Mouse (Mus musculus): ENCODE results near the gene Igfbp5. TPM values are rescaled to one million over a fixed set of nuclear protein-coding genes. Genes with fewer than 3 reads are reported as not detected.

The Igfbp5 gene
- polyA plus RNA-seq, 1 experiment: 273 TPM

DNA sequence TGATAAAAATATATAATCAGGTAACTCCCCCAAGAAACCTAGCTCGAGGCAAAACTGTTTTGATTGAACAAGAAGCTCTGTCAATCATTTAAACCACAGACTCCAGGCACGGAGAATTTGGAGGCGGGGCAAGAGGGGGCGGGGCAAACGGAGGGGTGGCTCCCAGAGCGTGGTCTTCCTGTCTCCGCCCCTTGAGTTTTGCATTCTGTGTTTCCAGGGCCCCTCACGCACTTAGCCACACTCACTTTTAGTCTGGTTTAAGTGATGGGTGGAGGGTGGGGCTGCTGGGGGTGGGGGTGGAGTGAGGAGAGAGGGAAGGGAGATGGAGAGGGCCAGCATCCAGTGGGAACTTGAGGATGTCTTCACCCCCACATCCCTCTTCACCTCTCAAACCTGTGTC lies 2.2 kb downstream of the Igfbp5 start:
- H3K4me3 ChIP-seq (ENCODE audit: insufficient read depth, low read depth, low read length): peak overlapping the region; percentile 65
- H3K36me3 ChIP-seq (ENCODE audit: control insufficient read depth, insufficient read depth, low read length): no peaks in the 10 kb centered on the region
- peaks cover 3% of the 10 kb centered on the region; the same call in 1 of the 2 replicates for H3K4me1 ChIP-seq (ENCODE audit: control insufficient read depth, insufficient read depth, low read length)
- H3K27ac ChIP-seq (ENCODE audit: insufficient read depth, low read depth, low read length): peak overlapping the region; percentile 84; the same call in 1 of the 2 replicates
- TF ChIP-seq CTCF (conservative IDR thresholded peaks at IDR 0.05; ENCODE audit: insufficient read depth, insufficient read length, low read depth, low read length) (no peak), POLR2A (IDR thresholded peaks at IDR 0.05; ENCODE audit: low read depth, low read length) (no peak)
- WGBS: under 1% methylated on average over 8 of the region's 8 CpGs
- H3K27me3 ChIP-seq (replicated peaks; ENCODE audit: control insufficient read depth, insufficient read depth, low read length): no peaks in the 10 kb centered on the region
- DNase-seq: peak; percentile 94

DNA sequence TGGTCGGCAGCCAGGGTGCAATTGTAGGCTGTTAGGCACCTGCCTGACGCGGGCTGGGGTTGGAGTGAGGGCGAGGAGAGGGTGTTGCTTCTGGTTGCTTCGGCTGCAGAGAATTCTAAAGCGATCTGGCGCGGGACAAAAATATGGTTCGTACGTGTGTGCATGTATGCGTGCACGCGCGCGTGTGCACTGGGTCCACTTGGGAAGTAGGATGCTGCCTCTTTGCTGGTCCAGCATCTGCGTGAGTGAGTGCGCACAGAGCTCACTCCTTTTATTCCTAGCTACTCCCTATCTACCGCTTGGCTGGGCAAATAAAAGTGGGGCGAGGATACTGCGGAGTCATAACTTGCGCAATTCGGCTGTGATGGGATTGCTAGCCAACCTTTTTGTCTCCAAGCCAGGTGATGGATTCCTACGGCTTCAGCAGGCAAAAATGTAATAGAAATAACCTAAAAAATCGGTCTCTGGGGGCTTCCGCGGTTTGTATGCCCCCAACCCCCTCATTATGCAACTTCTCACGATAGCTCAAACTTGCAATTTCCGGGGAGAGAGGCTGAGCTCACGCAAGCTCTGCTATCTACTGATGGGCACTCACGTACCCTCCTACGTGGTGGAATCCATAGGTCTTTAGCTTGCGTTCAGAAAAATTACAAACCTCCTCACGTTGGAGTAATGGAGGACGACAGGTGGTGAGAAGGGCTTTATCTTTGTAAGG lies 2.8 kb downstream of the Igfbp5 start:
- H3K4me1 ChIP-seq (ENCODE audit: control insufficient read depth, insufficient read depth, low read length): peaks cover 3% of the 10 kb centered on the region; the same call in 1 of the 2 replicates
- DNase-seq: peak; percentile 72
- H3K27ac ChIP-seq (ENCODE audit: insufficient read depth, low read depth, low read length): peak overlapping the region; percentile 87
- WGBS: 1% methylated on average over 34 of the region's 34 CpGs
- H3K27me3 ChIP-seq (replicated peaks; ENCODE audit: control insufficient read depth, insufficient read depth, low read length): no peaks in the 10 kb centered on the region
- no peak for TF ChIP-seq CTCF (conservative IDR thresholded peaks at IDR 0.05; ENCODE audit: insufficient read depth, insufficient read length, low read depth, low read length)
- TF ChIP-seq POLR2A (IDR thresholded peaks at IDR 0.05; ENCODE audit: low read depth, low read length): no peak
- peak overlapping the region; percentile 45 for H3K4me3 ChIP-seq (ENCODE audit: insufficient read depth, low read depth, low read length)
- no peaks in the 10 kb centered on the region for H3K36me3 ChIP-seq (ENCODE audit: control insufficient read depth, insufficient read depth, low read length)

DNA sequence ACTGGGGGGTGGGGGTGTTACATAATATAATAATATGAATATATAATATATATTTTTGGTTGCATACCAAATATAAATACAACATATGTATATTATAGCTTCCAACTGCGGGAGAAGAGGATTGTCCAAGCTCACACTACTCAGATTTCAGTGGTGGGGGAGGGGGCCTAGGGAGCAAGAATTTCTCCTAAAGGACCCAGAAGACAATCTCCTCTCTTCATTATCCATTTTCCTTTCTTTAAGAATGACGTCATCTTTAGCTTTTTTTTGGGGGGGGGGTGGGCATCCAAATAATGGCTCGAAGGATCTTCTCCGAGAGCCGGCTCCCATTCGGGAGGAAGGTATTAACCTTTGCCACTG lies 3.4 kb downstream of the Igfbp5 start:
- Histone ChIP-seq H3K36me3 (ENCODE audit: control insufficient read depth, insufficient read depth, low read length) (no peaks in the 10 kb centered on the region), H3K4me3 (ENCODE audit: insufficient read depth, low read depth, low read length) (peak overlapping the region; percentile 45), H3K27ac (ENCODE audit: insufficient read depth, low read depth, low read length) (peak overlapping the region; percentile 87), H3K27me3 (replicated peaks; ENCODE audit: control insufficient read depth, insufficient read depth, low read length) (no peaks in the 10 kb centered on the region), H3K4me1 (ENCODE audit: control insufficient read depth, insufficient read depth, low read length) (peaks cover 3% of the 10 kb centered on the region; the same call in 1 of the 2 replicates)
- no peak for DNase-seq
- TF ChIP-seq POLR2A (IDR thresholded peaks at IDR 0.05; ENCODE audit: low read depth, low read length) (no peak), CTCF (conservative IDR thresholded peaks at IDR 0.05; ENCODE audit: insufficient read depth, insufficient read length, low read depth, low read length) (no peak)
- WGBS: 0% methylated on average over 6 of the region's 6 CpGs

DNA sequence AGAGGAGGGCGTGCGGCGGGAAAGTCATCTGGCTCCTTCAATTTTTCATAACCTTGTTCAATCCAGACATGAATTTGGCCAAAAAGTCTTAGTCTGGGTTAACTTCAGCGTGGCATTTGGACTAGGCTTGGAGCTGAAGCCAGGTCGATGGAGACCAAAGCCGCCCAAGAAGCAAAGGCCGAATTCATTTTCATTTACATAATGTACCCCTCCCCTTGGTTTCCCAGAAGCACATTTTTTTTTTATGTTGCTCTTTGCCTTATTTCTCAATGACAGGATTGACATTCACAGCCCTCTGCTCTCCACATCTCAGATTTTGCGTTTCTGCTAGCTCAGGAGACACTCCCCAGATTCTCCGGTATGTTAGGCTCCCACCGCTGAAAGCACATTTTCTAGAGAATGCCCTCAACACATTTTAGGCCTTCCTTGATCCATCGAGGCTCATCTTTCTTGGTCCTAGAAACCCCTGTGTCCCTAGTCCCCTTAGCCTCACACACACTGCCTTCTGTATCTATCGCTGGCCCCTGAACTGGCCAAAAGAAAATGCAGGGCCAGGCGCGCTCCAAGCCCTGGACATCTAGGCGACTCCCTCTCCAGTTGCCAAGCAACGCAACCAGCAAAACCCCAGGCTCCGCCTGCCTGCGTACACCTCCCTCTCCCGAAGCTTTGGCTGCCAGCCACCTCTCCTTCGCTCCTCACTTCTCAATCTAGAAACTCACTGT lies 3.9 kb downstream of the Igfbp5 start:
- TF ChIP-seq CTCF (conservative IDR thresholded peaks at IDR 0.05; ENCODE audit: insufficient read depth, insufficient read length, low read depth, low read length) (no peak), POLR2A (IDR thresholded peaks at IDR 0.05; ENCODE audit: low read depth, low read length) (no peak)
- Histone ChIP-seq H3K36me3 (ENCODE audit: control insufficient read depth, insufficient read depth, low read length) (no peaks in the 10 kb centered on the region), H3K4me3 (ENCODE audit: insufficient read depth, low read depth, low read length) (peak overlapping the region; percentile 55), H3K4me1 (ENCODE audit: control insufficient read depth, insufficient read depth, low read length) (peaks cover 3% of the 10 kb centered on the region; the same call in 1 of the 2 replicates), H3K27ac (ENCODE audit: insufficient read depth, low read depth, low read length) (peak overlapping the region; percentile 86), H3K27me3 (replicated peaks; ENCODE audit: control insufficient read depth, insufficient read depth, low read length) (no peaks in the 10 kb centered on the region)
- 3% methylated on average over 20 of the region's 20 CpGs for WGBS
- peak; percentile 96 for DNase-seq

DNA sequence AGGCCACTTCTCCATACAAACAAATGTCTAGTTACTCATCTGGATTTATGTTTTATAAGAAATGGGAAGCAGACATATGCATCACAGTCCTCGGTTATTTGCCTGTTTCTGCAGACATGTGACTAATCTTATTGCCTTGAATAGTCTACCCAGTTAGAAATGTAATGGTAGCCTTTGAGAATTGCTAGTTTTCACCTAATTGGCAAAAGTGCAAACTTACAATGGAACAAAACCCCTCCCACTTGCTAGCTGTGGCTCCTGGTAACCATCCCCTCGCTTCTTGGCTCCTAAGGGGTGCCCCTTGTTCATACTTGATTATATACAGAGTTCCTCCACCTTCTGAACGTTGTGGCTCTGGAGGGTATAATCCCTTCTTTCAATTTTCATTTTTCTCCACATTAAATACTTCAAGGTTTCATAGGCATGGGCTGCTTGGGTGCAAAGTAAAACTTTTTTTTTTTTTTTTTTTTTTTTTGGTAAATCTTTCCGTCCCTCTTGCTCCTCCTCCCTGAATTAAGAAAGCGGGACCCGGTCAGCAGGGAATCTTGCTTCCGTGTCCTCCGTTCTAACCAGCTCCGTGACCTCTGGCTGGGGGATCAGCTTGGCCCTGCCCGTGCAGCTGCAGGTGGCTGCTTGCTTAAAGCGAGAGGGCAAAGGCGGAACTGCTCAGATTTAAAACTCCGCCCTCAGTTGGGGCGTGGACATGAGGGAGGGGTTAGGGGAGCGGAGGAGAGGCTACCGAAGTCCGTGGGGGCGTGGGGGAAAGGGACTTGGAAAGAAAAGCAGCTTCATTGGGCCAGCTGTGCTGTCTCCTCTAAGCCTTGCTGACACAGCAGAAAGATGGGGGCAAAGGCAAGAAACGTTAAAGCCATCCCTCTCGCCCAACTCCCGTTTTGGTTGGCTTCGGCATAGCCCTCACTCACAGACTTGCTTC lies 4.7 kb downstream of the Igfbp5 start:
- no peaks in the 10 kb centered on the region for H3K27me3 ChIP-seq (replicated peaks; ENCODE audit: control insufficient read depth, insufficient read depth, low read length)
- DNase-seq: peak; percentile 96
- H3K27ac ChIP-seq (ENCODE audit: insufficient read depth, low read depth, low read length): peak overlapping the region; percentile 86
- TF ChIP-seq CTCF (conservative IDR thresholded peaks at IDR 0.05; ENCODE audit: insufficient read depth, insufficient read length, low read depth, low read length) (no peak), POLR2A (IDR thresholded peaks at IDR 0.05; ENCODE audit: low read depth, low read length) (no peak)
- 6% methylated on average over 22 of the region's 22 CpGs for WGBS
- H3K4me3 ChIP-seq (ENCODE audit: insufficient read depth, low read depth, low read length): peak overlapping the region; percentile 55
- H3K4me1 ChIP-seq (ENCODE audit: control insufficient read depth, insufficient read depth, low read length): no peaks in the 10 kb centered on the region; the same call in 1 of the 2 replicates
- H3K36me3 ChIP-seq (ENCODE audit: control insufficient read depth, insufficient read depth, low read length): no peaks in the 10 kb centered on the region

DNA sequence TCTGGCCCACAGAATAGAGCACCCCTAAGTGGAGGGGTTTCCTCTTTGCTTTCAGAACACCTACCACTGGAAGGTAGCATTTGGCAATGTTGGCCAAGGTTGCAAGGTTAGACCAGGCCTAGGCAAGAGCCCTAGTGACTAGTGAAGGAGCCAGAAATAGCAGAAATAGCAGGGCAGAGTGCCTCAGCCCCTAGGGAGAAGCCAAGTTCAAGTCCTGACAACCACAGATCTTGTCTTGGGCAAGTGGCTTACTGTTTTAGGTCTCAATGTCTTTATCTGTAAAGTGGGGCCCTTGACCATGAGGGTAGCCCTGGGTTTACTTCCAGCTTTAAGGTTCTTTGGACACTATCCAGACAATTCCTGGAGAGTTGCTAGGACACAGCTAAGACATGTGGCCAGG lies 5.4 kb downstream of the Igfbp5 start:
- TF ChIP-seq POLR2A (IDR thresholded peaks at IDR 0.05; ENCODE audit: low read depth, low read length): no peak
- TF ChIP-seq CTCF (conservative IDR thresholded peaks at IDR 0.05; ENCODE audit: insufficient read depth, insufficient read length, low read depth, low read length): no peak

More for the DNA sequence above, 5.4 kb downstream of the Igfbp5 start:
- Histone ChIP-seq H3K4me1 (ENCODE audit: control insufficient read depth, insufficient read depth, low read length) (no peaks in the 10 kb centered on the region; the same call in 1 of the 2 replicates), H3K4me3 (ENCODE audit: insufficient read depth, low read depth, low read length) (no peak overlapping the region), H3K27me3 (replicated peaks; ENCODE audit: control insufficient read depth, insufficient read depth, low read length) (no peaks in the 10 kb centered on the region), H3K36me3 (ENCODE audit: control insufficient read depth, insufficient read depth, low read length) (no peaks in the 10 kb centered on the region), H3K27ac (ENCODE audit: insufficient read depth, low read depth, low read length) (no peak overlapping the region)
- no peak for DNase-seq
